Mouse (Mus musculus): ENCODE data around the gene Serpinb6b.

- TF ChIP-seq GATA1 (IDR thresholded peaks at IDR 0.05; ENCODE audit: borderline replicate concordance, low read length) = no peak
- no peak for TF ChIP-seq FLI1 (IDR thresholded peaks at IDR 0.05; ENCODE audit: low read length)
Measured at GRCm38 (mm10) chr13:32968353-32968984, 3.5 kb downstream of the Serpinb6b start.

Data from megakaryocyte, embryonic 14.5 days (primary cell).